Comparison of ENCODE assay signal across 20 mouse cellular contexts in the genomic region with DNA sequence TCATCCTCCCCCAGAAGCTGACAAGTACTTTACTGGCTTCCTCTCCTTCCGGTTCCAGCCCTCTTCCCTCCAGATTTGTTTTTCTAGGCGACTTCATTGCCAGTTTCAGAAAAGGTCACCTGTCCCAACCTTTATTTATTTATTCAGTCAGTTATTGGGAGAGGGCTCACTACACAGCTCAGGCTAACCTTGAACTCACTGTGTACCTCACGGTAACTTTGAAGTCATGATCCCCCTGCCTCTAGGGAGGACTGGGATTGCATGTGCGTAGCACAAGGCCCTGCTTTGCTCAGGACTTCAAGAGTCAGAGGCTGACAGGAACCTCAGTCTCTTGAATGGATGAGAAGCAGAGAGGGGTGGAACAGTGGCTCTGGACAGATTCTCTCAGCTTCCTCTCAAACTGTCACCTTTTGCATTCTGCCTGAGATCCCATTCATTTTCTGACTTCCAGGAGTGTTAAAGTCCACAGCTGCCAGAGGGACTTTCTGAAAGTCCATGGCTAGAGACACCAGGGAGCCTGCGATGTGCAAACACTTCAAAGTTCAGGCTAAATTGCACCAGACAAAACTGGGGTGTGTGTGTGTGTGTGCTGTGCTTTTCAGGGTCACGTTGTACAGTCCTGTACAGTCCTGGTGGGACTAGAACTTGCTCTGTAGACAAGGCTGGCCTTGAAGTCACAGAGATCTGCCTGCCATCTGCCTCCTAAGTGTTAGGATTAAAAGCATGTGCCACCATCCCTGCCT.
DNase-seq lines count a peak whose midpoint lies in the region; ATAC-seq and TF ChIP-seq lines count a peak whose summit lies in the region.
"Had no signal": no experiment of that assay in that cellular context is flagged by ENCODE, and none has a peak within 500 bp of the region (broad histone marks: within the 10 kb centered on the region; RNA-seq: fewer than 3 reads in every experiment).

No protein-coding gene starts in this region.

- intact Hi-C loops in gastrocnemius, adult 2 months (cut with DNase I), result no loop called here

- DNase-seq in adrenal gland, postnatal 10 days, result peak; percentile 4
- DNase-seq in adrenal gland, postnatal 14 days, result no peak
- no peak for DNase-seq in gastrocnemius, adult 2 months
- DNase-seq: cerebellum, adult 2 months; embryo, embryonic 11 days had no signal

- no peak overlapping the region for H3K4me3 ChIP-seq in intestine, embryonic 15.5 days (replicated peaks)
- no peak overlapping the region for H3K4me3 ChIP-seq in intestine, postnatal 0 days (ENCODE audit: low read depth, low read length)
- H3K4me3 ChIP-seq in liver, embryonic 16.5 days (ENCODE audit: low read depth, low read length), result no peak overlapping the region
- H3K4me3 ChIP-seq in kidney, embryonic 16.5 days (ENCODE audit: low read length), result no peak overlapping the region
- H3K4me3 ChIP-seq in gastrocnemius, adult 2 months, result no peak overlapping the region
- H3K4me3 ChIP-seq: embryonic facial prominence, embryonic 15.5 days; erythroblast, embryonic 14.5 days; forebrain, embryonic 10.5 days; heart, adult 2 months; heart, embryonic 12.5 days; hindbrain, embryonic 10.5 days; hindbrain, embryonic 15.5 days had no signal

- H3K9ac ChIP-seq in intestine, embryonic 15.5 days, result no peak overlapping the region
- no peak overlapping the region for H3K9ac ChIP-seq in intestine, postnatal 0 days (ENCODE audit: low read depth, low read length)
- no peak overlapping the region for H3K9ac ChIP-seq in liver, embryonic 16.5 days (ENCODE audit: low read depth, low read length)
- no peak overlapping the region for H3K9ac ChIP-seq in kidney, embryonic 16.5 days (replicated peaks; ENCODE audit: low read length)
- H3K9ac ChIP-seq: embryonic facial prominence, embryonic 15.5 days; heart, embryonic 12.5 days; hindbrain, embryonic 15.5 days had no signal

- H3K4me2 ChIP-seq in intestine, embryonic 15.5 days (replicated peaks), result no peak overlapping the region
- H3K4me2 ChIP-seq in intestine, postnatal 0 days (replicated peaks; ENCODE audit: low read depth), result no peak overlapping the region
- no peak overlapping the region for H3K4me2 ChIP-seq in liver, embryonic 16.5 days (ENCODE audit: low read depth, low read length)
- H3K4me2 ChIP-seq in kidney, embryonic 16.5 days (replicated peaks; ENCODE audit: low read depth, low read length), result no peak overlapping the region
- H3K4me2 ChIP-seq: embryonic facial prominence, embryonic 15.5 days; heart, embryonic 12.5 days; hindbrain, embryonic 15.5 days had no signal

- H3K9me3 ChIP-seq in intestine, embryonic 15.5 days, result no peaks in the 10 kb centered on the region
- no peaks in the 10 kb centered on the region for H3K9me3 ChIP-seq in intestine, postnatal 0 days (ENCODE audit: control insufficient read depth)
- H3K9me3 ChIP-seq in liver, embryonic 16.5 days (replicated peaks; ENCODE audit: control insufficient read depth, low read length), result no peaks in the 10 kb centered on the region
- no peaks in the 10 kb centered on the region for H3K9me3 ChIP-seq in kidney, embryonic 16.5 days (ENCODE audit: low read length)
- H3K9me3 ChIP-seq: embryonic facial prominence, embryonic 15.5 days; forebrain, embryonic 10.5 days; heart, embryonic 12.5 days; hindbrain, embryonic 10.5 days; hindbrain, embryonic 15.5 days had no signal

- H3K36me3 ChIP-seq in intestine, embryonic 15.5 days, result no peaks in the 10 kb centered on the region
- H3K36me3 ChIP-seq in intestine, postnatal 0 days (ENCODE audit: control insufficient read depth, insufficient read depth), result no peaks in the 10 kb centered on the region
- H3K36me3 ChIP-seq in liver, embryonic 16.5 days (ENCODE audit: control insufficient read depth, insufficient read depth), result no peaks in the 10 kb centered on the region
- no peaks in the 10 kb centered on the region for H3K36me3 ChIP-seq in kidney, embryonic 16.5 days (ENCODE audit: insufficient read depth, low read length)
- H3K36me3 ChIP-seq: embryonic facial prominence, embryonic 15.5 days; forebrain, embryonic 10.5 days; heart, embryonic 12.5 days; hindbrain, embryonic 10.5 days; hindbrain, embryonic 15.5 days had no signal

- WGBS in intestine, embryonic 15.5 days, result 61% methylated on average over 6 of the region's 6 CpGs
- WGBS in intestine, postnatal 0 days, result 60% methylated on average over 6 of the region's 6 CpGs
- WGBS in liver, embryonic 16.5 days (ENCODE audit: insufficient replicate concordance), result 47% methylated on average over 6 of the region's 6 CpGs
- WGBS in kidney, embryonic 16.5 days, result 59% methylated on average over 6 of the region's 6 CpGs

- no peaks in the 10 kb centered on the region for H3K27me3 ChIP-seq in intestine, embryonic 15.5 days (replicated peaks)
- no peaks in the 10 kb centered on the region for H3K27me3 ChIP-seq in intestine, postnatal 0 days (replicated peaks; ENCODE audit: control insufficient read depth, insufficient read depth, low read length)
- no peaks in the 10 kb centered on the region; the same call in 1 of the 2 replicates for H3K27me3 ChIP-seq in liver, embryonic 16.5 days (ENCODE audit: control insufficient read depth, insufficient read depth, low read depth, low read length)
- peaks cover 20% of the 10 kb centered on the region; the same call in 1 of the 2 replicates for H3K27me3 ChIP-seq in kidney, embryonic 16.5 days (ENCODE audit: insufficient read depth, low read length)
- H3K27me3 ChIP-seq: CH12.LX; embryonic facial prominence, embryonic 15.5 days; hindbrain, embryonic 15.5 days; Patski had no signal

- no peaks in the 10 kb centered on the region for H3K4me1 ChIP-seq in intestine, embryonic 15.5 days (replicated peaks)
- no peaks in the 10 kb centered on the region for H3K4me1 ChIP-seq in intestine, postnatal 0 days (replicated peaks; ENCODE audit: control insufficient read depth, insufficient read depth, low read length)
- H3K4me1 ChIP-seq in liver, embryonic 16.5 days (ENCODE audit: control insufficient read depth, low read depth, low read length), result no peaks in the 10 kb centered on the region
- H3K4me1 ChIP-seq in kidney, embryonic 16.5 days (ENCODE audit: insufficient read depth, low read length), result peaks cover 8% of the 10 kb centered on the region; the same call in 1 of the 2 replicates
- H3K4me1 ChIP-seq: embryonic facial prominence, embryonic 15.5 days; forebrain, embryonic 10.5 days; hindbrain, embryonic 10.5 days; hindbrain, embryonic 15.5 days had no signal

- H3K27ac ChIP-seq in intestine, embryonic 15.5 days, result no peak overlapping the region
- no peak overlapping the region for H3K27ac ChIP-seq in intestine, postnatal 0 days (ENCODE audit: low read depth, low read length)
- peak overlapping the region; percentile 71 for H3K27ac ChIP-seq in liver, embryonic 16.5 days (ENCODE audit: low read length)
- H3K27ac ChIP-seq in kidney, embryonic 16.5 days (ENCODE audit: low read length), result no peak overlapping the region
- no peak overlapping the region for H3K27ac ChIP-seq in gastrocnemius, adult 2 months
- H3K27ac ChIP-seq: embryonic facial prominence, embryonic 15.5 days; forebrain, embryonic 10.5 days; heart, adult 2 months; hindbrain, embryonic 10.5 days; hindbrain, embryonic 15.5 days had no signal

- no peak for TF ChIP-seq CTCF in intestine, postnatal 0 days (IDR thresholded peaks at IDR 0.05; ENCODE audit: low read depth)
- TF ChIP-seq CTCF in gastrocnemius, adult 2 months (IDR thresholded peaks at IDR 0.05), result no peak

- ATAC-seq in intestine, embryonic 15.5 days, result peak; percentile 78
- ATAC-seq in intestine, postnatal 0 days, result peak; percentile 73
- ATAC-seq in liver, embryonic 16.5 days (ENCODE audit: low read depth), result peak; percentile 92
- no peak for ATAC-seq in kidney, embryonic 16.5 days (ENCODE audit: low FRiP score, low TSS enrichment)
- ATAC-seq: activated CD4-positive, CD25-positive, alpha-beta regulatory T cell, adult 4 months; forebrain, embryonic 14.5 days; Patski had no signal
